Comparison of ENCODE assay signal across 8 mouse cellular contexts in genomic region chr9:61404998-61405621, GRCm38 (mm10). TPM values are rescaled to one million over a fixed set of nuclear protein-coding genes. Genes with fewer than 3 reads are reported as not detected.
DNase-seq lines count a peak whose midpoint lies in the region; ATAC-seq lines count a peak whose summit lies in the region.

No protein-coding gene starts in this region.

- peaks cover 64% of the 10 kb centered on the region for H3K4me1 ChIP-seq in embryonic facial prominence, embryonic 12.5 days
- peaks cover 40% of the 10 kb centered on the region for H3K4me1 ChIP-seq in neural tube, embryonic 11.5 days (ENCODE audit: control insufficient read depth, insufficient read depth, low read length)

- no peak overlapping the region for H3K9ac ChIP-seq in embryonic facial prominence, embryonic 12.5 days
- no peak overlapping the region for H3K9ac ChIP-seq in neural tube, embryonic 11.5 days (ENCODE audit: low read length)

- no peak overlapping the region for H3K4me3 ChIP-seq in embryonic facial prominence, embryonic 12.5 days
- H3K4me3 ChIP-seq in neural tube, embryonic 11.5 days (ENCODE audit: low read depth, low read length), result no peak overlapping the region

- intact Hi-C loops in left cerebral cortex, postnatal 14 days (cut with DNase I), result no loop called here

- peak; percentile 85 for ATAC-seq in embryonic facial prominence, embryonic 12.5 days (ENCODE audit: insufficient number of reproducible peaks, insufficient read depth, low FRiP score, low TSS enrichment)
- ATAC-seq in neural tube, embryonic 11.5 days (ENCODE audit: insufficient read depth, low FRiP score, low TSS enrichment), result peak; percentile 81
- no peak for ATAC-seq in monocyte, adult 5-6 weeks (replicated peaks; ENCODE audit: insufficient number of reproducible peaks, low FRiP score, low TSS enrichment, poor library complexity, severe bottlenecking)

- WGBS in embryonic facial prominence, embryonic 12.5 days, result 3% methylated on average over 19 of the region's 19 CpGs
- 34% methylated on average over 19 of the region's 19 CpGs for WGBS in neural tube, embryonic 11.5 days

- H3K27me3 ChIP-seq in embryonic facial prominence, embryonic 12.5 days, result no peaks in the 10 kb centered on the region
- no peaks in the 10 kb centered on the region for H3K27me3 ChIP-seq in neural tube, embryonic 11.5 days (ENCODE audit: control insufficient read depth, insufficient read depth, low read length)

- DNase-seq in adrenal gland, postnatal 4 days (ENCODE audit: low spot score in 2 of 2), result peak; percentile 27 to 56
- peak; percentile 82 to 83 for DNase-seq in heart, adult 18-20 months
- DNase-seq in kidney, adult 18-20 months, result peak; percentile 85
- peak; percentile 83 to 86 for DNase-seq in left cerebral cortex, postnatal 14 days (ENCODE audit: low spot score in 2 of 2)
- peak; percentile 88 for DNase-seq in neural tube, embryonic 11.5 days (ENCODE audit: low spot score)
- peak; percentile 61 for DNase-seq in testis, postnatal 14 days (ENCODE audit: low spot score)

- peaks cover 69% of the 10 kb centered on the region for H3K36me3 ChIP-seq in embryonic facial prominence, embryonic 12.5 days
- peaks cover 39% of the 10 kb centered on the region for H3K36me3 ChIP-seq in neural tube, embryonic 11.5 days (ENCODE audit: control insufficient read depth, insufficient read depth, low read length)

- H3K9me3 ChIP-seq in embryonic facial prominence, embryonic 12.5 days, result no peaks in the 10 kb centered on the region
- H3K9me3 ChIP-seq in neural tube, embryonic 11.5 days (ENCODE audit: control insufficient read depth, low read length), result no peaks in the 10 kb centered on the region

- H3K27ac ChIP-seq in embryonic facial prominence, embryonic 12.5 days, result peak overlapping the region; percentile 82
- H3K27ac ChIP-seq in neural tube, embryonic 11.5 days (ENCODE audit: low read depth, low read length), result peak overlapping the region; percentile 72

- H3K4me2 ChIP-seq in embryonic facial prominence, embryonic 12.5 days (replicated peaks), result peak overlapping the region; percentile 25
- H3K4me2 ChIP-seq in neural tube, embryonic 11.5 days (ENCODE audit: low read depth), result no peak overlapping the region

RNA-seq across cellular contexts. Expression of gene Tle3, which starts 32.9 kb away (rescaled TPM):
- 100 to 1,000 TPM; 105 to 116 TPM for total RNA-seq in adrenal gland, postnatal 4 days (2021)
- 51.8 and 58.3 TPM in 2 replicates for polyA plus RNA-seq in embryonic facial prominence, embryonic 12.5 days (2016; fragmentation: Nextera tagmentation; extraction: Ambion mirVana)
- 10 to 100 TPM; 15.2 to 21.9 TPM for total RNA-seq in heart, adult 18-20 months (2021)
- 10 to 100 TPM; 81.7 to 98.0 TPM for total RNA-seq in left cerebral cortex, postnatal 14 days (2021)
- 42.4 and 43.6 TPM in 2 replicates for polyA plus RNA-seq in neural tube, embryonic 11.5 days (2014; fragmentation: Nextera tagmentation; extraction: Ambion mirVana)
- 96.0 to 177 TPM (median 119 TPM) in 3 replicates for total RNA-seq in monocyte, adult 5-6 weeks (2017)
